Mouse (Mus musculus) left cerebral cortex, adult 9 months (tissue): ENCODE measurements at regions not wholly inside any gene's neighbourhood (a gene's known extent, or its start where the extent isn't known, plus 50 kb on each side); places are given as distances from the start of the nearest gene placed in this dataset.

Source experiments
- DNase-seq, 2 experiments: peaks; one replicate each; pipeline ENCODE4 v3.0.0; 2022; ENCODE audit warnings: low spot score in 2 of 2

- DNase-seq, result no peak
These were observed 152.0 kb upstream of the Serp2 start for GRCm38 (mm10) chr14:76708728-76709127.

- no peak for DNase-seq
These were observed 146.7 kb upstream of the Serp2 start for GRCm38 (mm10) chr14:76703373-76703764.

- no peak for DNase-seq
These were observed 146.2 kb upstream of the Serp2 start for GRCm38 (mm10) chr14:76702709-76703372.

- DNase-seq, result no peak
These were observed 145.4 kb upstream of the Serp2 start for GRCm38 (mm10) chr14:76701911-76702708.

GRCm38 (mm10) chr14:76701304-76701703 is 144.6 kb upstream of the Serp2 start:
- DNase-seq, result no peak

GRCm38 (mm10) chr14:76700796-76701195 is 144.1 kb upstream of the Serp2 start:
- DNase-seq, result no peak

- no peak for DNase-seq
These were observed 143.5 kb upstream of the Serp2 start for GRCm38 (mm10) chr14:76700190-76700589.

GRCm38 (mm10) chr14:76698718-76699402 is 142.2 kb upstream of the Serp2 start:
- no peak for DNase-seq

- no peak for DNase-seq
These were observed 140.0 kb upstream of the Serp2 start for GRCm38 (mm10) chr14:76696729-76697128.

GRCm38 (mm10) chr14:76695691-76696355 is 139.1 kb upstream of the Serp2 start:
- DNase-seq, result no peak

GRCm38 (mm10) chr14:76694894-76695293 is 138.2 kb upstream of the Serp2 start:
- no peak for DNase-seq

- DNase-seq, result no peak
These were observed 136.9 kb upstream of the Serp2 start for GRCm38 (mm10) chr14:76693351-76694317.

- DNase-seq, result no peak
These were observed 131.3 kb upstream of the Serp2 start for GRCm38 (mm10) chr14:76687971-76688407.

GRCm38 (mm10) chr14:76686762-76687453 is 130.2 kb upstream of the Serp2 start:
- no peak for DNase-seq

- DNase-seq, result no peak
These were observed 129.4 kb upstream of the Serp2 start for GRCm38 (mm10) chr14:76685830-76686761.

- DNase-seq, result no peak
These were observed 127.6 kb upstream of the Serp2 start for GRCm38 (mm10) chr14:76684327-76684726.

- no peak for DNase-seq
These were observed 125.1 kb upstream of the Serp2 start for GRCm38 (mm10) chr14:76681581-76682377.

GRCm38 (mm10) chr14:76678512-76679134 is 121.9 kb upstream of the Serp2 start:
- no peak for DNase-seq
